Mouse (Mus musculus) regulatory T cell (primary cell): ENCODE results near the gene Flywch2.

Source experiments
- in situ Hi-C: fragments of 300-600 bp; cut with MboI, MseI; formaldehyde crosslinking; loops from one replicate; pipeline ENCODE4 v1.15.1; 2025; ENCODE audit warnings: high pct_unique_total_duplicates

Flywch2 gene

GRCm38 (mm10) chr17:23748631-23749391, 37.1 kb downstream of the Flywch2 start:
- in situ Hi-C loops, result no loop called here

- in situ Hi-C loops, result no loop called here
These were observed 37.9 kb downstream of the Flywch2 start for GRCm38 (mm10) chr17:23748026-23748425.

GRCm38 (mm10) chr17:23747471-23747870, 38.4 kb downstream of the Flywch2 start:
- in situ Hi-C loops, result no loop called here

DNA sequence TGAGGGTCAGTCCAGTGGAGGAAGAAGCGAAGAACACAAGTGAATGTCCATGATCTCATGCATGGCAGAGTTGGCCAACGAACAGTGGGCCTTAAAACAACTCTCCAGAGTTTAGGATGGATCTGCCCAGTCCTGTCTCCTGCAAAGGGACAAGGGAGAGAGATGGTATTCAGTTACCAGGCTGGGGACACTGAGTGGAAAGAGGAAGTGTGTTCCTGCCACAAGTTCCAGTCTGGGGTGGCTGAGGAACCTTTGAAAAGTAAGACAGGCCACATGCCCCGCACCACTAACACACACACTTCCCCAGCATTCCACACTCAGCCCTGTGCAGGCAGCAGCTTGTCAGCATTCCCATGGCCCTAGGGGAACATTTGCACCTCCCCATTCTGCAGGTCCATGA, 39.1 kb downstream of the Flywch2 start:
- in situ Hi-C loops, result no loop called here

- in situ Hi-C loops, result no loop called here
These were observed 39.6 kb downstream of the Flywch2 start for GRCm38 (mm10) chr17:23746311-23746710.

DNA sequence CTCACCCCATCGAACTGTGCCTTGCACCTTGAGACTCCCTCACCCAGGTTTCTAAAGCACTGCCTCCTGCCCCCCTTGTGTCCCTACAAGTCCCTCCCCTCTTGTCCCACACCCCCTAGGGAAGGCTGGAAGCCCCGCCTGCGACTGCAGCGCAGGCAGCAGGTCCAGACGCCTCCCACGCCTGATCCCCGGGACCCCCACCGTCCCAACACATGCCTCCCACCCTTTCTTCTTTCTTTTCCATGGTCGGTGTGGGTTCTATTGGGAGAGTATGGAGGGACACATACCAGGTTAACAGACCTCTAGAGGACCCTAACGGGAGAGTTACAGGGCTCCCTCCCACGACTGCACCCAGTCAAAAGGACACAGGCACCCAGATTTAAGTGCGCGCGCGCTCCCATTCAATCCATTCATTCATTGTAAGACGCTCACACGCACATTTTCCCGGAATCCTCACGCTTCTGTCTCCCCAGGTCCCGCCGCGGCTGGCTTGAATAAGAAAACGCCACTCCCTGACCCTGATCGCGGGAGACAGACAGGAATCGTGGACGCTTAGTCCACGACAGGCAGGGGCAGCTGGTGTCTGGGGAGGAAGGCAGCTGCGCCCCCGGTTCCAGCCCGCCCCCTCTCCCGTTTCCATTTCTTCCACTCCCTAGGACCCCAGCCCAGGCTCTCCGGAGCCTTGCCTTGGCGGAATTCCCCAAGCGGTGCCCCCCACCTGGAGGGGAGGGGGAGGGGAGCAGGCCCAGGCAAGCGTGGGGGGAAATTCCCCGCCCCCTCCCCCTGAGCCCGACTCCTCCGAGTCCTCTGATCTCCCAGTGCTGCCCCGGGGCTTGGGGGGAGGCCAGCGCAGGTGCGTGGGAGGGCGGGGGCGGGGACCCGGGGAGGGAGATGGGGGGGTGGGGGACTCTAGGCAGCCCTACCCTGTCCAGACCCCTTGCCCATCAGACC, 40.3 kb downstream of the Flywch2 start, which contains the start of gene Kremen2:
Gene Kremen2, minus strand, starts transcription at position 533 of the 951 bp plus-strand sequence.
- in situ Hi-C loops, result no loop called here

DNA sequence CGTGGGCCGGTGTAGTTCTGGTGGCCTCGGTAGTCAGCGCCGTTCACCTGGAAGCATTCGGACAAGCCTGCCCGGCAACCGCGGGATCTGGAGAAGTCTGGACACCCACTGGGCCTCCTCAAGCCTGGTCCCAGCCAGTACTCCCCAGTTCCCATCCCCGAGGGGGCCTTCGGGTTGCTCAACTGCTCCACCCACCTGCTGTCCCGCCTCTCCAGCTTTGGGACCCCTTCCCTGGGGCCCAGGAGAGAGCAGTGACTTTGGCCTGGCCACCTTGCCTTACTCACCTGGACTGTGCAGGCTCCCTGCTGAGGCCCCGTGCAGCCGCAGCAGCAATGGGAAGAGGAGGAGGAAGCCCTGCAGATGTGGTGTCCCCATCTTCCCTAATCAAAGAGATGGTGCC, 41.2 kb downstream of the Flywch2 start:
- in situ Hi-C loops, result no loop called here

DNA sequence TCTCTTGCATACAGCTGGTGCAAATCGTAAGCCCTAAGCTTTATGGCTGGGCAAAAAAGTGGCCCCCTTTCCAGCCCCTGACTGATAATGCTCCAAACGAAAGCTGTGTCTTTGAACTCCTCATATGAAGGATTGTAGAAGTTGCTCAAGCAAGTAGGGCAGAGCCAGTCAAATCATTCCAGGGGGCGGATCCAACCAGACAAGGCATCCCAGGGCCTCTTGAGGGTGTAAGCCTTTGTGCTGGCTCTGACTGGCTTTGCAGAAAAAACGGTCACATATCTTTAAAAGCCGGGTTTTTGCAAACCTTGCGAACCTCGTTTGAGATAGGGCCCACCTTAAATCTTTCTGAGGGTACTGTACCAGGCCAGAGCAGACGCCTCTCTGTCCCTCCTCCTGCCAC, 41.8 kb downstream of the Flywch2 start:
- in situ Hi-C loops, result no loop called here

GRCm38 (mm10) chr17:23742941-23743340, 42.9 kb downstream of the Flywch2 start:
- in situ Hi-C loops, result no loop called here

DNA sequence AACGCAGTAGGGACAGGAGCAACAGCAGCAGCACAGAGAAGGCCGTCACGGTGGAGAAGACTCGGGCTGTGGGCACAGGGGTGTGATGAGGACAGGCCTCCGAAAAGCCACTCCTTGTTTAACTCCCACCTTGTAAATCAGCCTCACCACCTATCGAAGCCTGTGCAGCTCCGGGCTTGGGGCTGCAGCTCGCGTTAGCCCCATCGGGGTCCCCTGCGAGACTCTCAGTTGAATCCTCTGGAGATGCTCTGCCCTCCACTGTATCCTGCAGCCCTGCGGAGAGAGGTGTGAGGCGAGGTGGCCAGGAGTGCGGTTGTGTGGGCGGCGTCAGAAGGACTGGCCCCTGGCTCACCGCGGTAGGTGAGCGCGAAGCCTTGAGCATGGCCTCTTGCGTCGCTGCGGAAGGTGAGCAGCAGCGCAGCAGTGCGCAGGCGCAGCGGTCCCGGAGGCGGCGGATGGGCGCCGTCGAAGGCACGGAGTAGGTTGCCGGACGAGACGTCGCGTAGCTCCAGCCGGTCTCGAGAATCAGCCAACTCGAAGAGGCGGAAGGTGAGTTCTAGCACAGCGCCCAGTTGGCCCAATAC, 43.6 kb downstream of the Flywch2 start:
- in situ Hi-C loops, result no loop called here

DNA sequence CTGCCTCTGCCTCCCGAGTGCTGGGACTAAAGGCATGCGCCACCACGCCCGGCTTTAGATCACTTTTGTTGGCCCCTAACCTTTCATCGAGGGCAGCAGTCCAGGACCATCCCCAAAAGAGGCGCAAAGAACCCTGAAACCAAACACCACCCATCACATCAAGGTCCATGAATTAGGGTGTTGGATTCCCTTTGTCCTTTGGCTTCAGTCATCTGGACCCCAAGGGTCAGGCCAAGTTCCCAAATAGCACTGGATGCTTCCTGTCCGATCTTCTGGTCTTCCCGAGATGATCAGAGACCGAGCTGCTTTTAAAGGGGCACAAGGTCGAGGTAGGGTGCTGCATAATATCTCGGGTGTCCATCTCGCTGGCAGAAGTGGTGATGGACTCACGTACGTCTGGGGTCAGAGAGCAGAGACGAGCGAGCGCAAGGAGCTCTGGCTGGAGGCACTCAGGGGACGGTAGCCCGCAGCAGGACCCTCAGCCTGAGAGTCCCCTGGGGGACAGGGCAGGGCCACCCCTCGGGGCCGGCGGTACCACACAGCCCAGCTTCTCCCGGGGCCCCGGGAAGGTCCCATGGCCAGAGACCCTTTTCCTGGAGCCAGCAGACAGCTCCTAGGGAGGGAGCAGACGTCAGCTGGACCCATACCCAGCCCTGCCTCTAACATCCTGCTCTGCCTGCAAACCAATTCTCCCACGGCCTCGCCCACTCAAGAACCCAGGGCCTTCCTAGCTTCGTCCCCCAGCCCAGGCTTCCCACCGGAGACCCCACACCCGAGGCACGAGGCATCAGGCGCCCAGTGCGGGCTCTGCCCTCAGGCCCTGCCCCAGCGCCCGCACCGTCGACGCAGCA, 44.3 kb downstream of the Flywch2 start:
- in situ Hi-C loops, result no loop called here

DNA sequence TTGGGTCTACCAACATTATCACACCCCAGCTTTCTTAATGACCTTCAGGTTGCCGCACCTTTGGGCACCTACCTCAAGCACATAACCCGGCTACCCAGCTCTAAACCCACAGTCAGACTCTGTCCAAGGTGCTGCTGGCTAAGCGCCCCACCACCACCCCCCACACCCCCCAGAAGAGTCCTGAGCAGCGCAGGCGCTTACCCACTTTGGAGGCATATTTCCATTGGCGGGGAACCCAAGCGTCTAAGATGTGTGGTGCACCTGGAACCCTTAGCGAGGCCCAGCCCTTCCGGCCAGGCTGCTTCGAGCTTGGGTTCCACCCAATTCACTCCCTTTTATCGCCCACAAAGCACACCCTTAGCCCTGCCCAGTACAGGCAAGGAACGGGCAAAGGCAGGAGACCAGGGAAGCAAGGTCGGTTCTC, 45.3 kb downstream of the Flywch2 start, which contains the start of gene Paqr4:
Gene Paqr4, minus strand, starts transcription at position 270 of the 424 bp plus-strand sequence.
- in situ Hi-C loops, result no loop called here

GRCm38 (mm10) chr17:23740136-23740584, 45.7 kb downstream of the Flywch2 start:
- in situ Hi-C loops, result no loop called here

- in situ Hi-C loops, result no loop called here
These were observed 46.4 kb downstream of the Flywch2 start for GRCm38 (mm10) chr17:23739202-23740135.

- in situ Hi-C loops, result no loop called here
These were observed 47.1 kb downstream of the Flywch2 start for GRCm38 (mm10) chr17:23738836-23739201.

DNA sequence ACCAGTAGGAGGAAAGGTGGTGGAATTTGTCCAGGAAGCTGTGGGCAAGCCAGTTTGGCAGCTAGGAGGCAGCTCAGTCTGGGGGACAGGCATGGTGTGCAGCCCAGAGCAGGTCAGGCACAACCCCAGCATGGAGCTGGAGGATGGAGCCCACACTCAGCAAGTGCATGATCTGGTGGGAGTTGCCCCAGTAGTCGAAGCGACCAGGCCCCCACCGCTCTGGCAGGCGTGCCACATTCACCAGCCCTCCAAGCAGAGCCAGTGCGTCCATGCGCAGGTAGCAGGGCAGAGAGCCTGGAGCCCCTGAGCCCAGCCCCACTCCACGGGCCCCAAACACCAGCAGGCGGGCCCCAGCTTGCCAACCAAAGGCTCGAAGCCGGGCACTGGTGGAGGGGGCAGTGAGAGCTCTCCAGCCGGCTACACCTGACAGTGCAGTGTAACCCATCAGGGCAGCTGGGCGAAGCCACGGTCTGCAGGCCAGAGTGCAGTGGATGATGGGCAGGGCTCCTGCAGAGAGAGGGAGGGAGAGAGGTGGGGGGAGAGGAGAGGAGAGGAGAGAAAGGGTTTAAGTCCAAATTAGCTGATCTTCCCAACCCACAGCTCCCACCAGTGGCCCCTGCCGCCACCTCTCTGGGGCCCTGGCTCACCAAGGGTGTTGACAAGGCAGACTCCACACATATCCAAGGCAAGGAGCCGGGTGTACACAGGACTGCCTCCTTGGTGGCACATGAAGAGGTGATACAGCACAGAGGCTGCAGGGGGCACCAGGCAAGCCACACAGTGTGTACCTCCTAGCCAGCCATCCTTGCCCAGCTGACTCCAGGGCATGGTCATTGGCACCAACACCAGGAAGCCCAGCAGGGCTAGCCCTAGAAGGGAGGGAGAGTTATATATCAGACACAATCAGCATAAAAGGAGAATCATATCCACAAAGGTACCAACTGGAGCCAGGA, 48.1 kb downstream of the Flywch2 start:
- in situ Hi-C loops, result no loop called here

GRCm38 (mm10) chr17:23734341-23734740, 51.5 kb downstream of the Flywch2 start:
- in situ Hi-C loops, result no loop called here

GRCm38 (mm10) chr17:23730441-23730840, 55.4 kb downstream of the Flywch2 start:
- in situ Hi-C loops, result no loop called here
